Mouse (Mus musculus) liver, adult 10 weeks (tissue): ENCODE measurements around the gene Tubgcp2. TPM values are rescaled to one million over a fixed set of nuclear protein-coding genes. Genes with fewer than 3 reads are reported as not detected.

Experiments used
- polyA plus RNA-seq: library from polyadenylated mRNA; stranded (reverse); fragments of 350-450 nt; fragmentation: Illumina TruSeq; extraction: RNeasy Lipid Tissue Mini Kit (QIAGEN cat#74804); gene quantifications from one replicate; pipeline ENCODE4 v1.2.3, GENCODE M21; 2014; ENCODE audit warnings: low read depth, low replicate concordance

Gene Tubgcp2
- polyA plus RNA-seq, result 8.4 TPM

GRCm38 (mm10) chr7:140036281-140037170 lies at the start of gene Tubgcp2, which contains the start of gene Zfp511:
Gene Tubgcp2, minus strand, starts transcription at chr7:140036669.
Gene Zfp511, plus strand, starts transcription at chr7:140036391.

GRCm38 (mm10) chr7:140082242-140082678 lies 45.8 kb upstream of the Tubgcp2 start, which contains the start of gene Caly:
Gene Caly, minus strand, starts transcription at chr7:140082548.

GRCm38 (mm10) chr7:140048361-140049114 lies 12.1 kb upstream of the Tubgcp2 start, which contains the start of gene Msx3:
Gene Msx3, minus strand, starts transcription at chr7:140049089.

DNA sequence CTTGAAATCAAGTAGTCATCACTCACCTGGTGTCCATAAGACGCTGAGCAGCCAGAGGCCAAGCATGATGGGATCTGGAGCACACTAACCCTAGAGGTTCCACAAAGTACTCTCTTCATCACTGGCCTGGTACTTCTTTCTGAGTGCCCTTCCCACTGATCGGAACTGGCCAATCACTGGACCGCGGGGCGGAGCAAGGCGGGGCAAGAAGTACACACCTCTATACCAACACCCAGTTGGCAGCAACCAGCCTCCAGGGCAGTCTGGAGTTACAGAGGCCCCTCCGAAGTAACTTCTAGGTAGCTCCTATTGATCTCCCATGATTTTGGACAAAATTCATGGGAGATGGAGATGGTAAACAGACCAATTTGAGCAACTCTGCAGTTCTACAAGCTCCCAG lies 44.1 kb downstream of the Tubgcp2 start, which contains the start of gene Adam8:
Gene Adam8, minus strand, starts transcription at position 157 of the 400 bp plus-strand sequence.

DNA sequence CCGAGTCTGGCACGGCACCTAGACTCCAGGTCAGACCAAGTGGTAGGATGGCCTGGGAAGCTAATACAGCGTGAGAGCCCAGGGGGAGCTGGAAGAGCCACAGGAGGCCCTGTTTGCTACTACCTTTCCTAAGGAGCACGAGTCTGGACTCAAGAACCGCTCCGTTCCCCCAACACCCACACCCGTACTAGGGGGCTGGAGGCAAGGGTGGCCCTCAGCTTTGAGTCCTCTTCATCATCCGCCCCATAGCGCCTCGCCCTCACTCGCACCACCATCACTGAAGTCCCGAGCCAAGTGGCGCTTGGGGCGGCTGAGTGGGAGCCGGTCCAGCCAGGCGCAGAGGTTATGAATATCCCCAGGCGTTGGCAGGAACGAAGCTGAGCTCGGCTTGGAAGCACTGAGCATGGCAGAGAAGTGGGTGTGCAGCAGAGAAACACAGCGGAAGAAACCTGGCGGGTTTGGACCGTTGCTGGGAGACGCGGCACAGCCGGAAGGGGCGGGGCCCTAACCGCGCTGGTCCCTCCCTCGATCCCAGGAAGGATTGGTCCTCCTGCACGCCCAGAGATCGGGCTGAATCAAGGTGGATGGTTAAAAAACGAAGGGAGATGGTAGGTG lies 58.1 kb downstream of the Tubgcp2 start, which contains the start of gene 6430531B16Rik:
Gene 6430531B16Rik, minus strand, starts transcription at position 478 of the 615 bp plus-strand sequence.

Other genes with a start within 250 kb of the Tubgcp2 start
- gene Adgra1, start 202.5 kb downstream of the Tubgcp2 start, polyA plus RNA-seq, result not detected
- gene Kndc1, start 142.0 kb downstream of the Tubgcp2 start, polyA plus RNA-seq, result not detected
- not detected for gene Utf1, start 92.9 kb downstream of the Tubgcp2 start, polyA plus RNA-seq
- not detected for gene 6430531B16Rik, start 57.9 kb downstream of the Tubgcp2 start, polyA plus RNA-seq
- gene Adam8, start 44.1 kb downstream of the Tubgcp2 start, polyA plus RNA-seq, result not detected
- 5.6 TPM for gene Zfp511, start 278 bp downstream of the Tubgcp2 start, polyA plus RNA-seq
- not detected for gene Msx3, start 12.4 kb upstream of the Tubgcp2 start, polyA plus RNA-seq
- gene Caly, start 45.9 kb upstream of the Tubgcp2 start, polyA plus RNA-seq, result not detected
- gene Prap1, start 56.7 kb upstream of the Tubgcp2 start, polyA plus RNA-seq, result not detected
- gene Fuom, start 65.8 kb upstream of the Tubgcp2 start, polyA plus RNA-seq, result 20.7 TPM
- 26.3 TPM for gene Paox, start 79.1 kb upstream of the Tubgcp2 start, polyA plus RNA-seq
- gene Echs1, start 79.8 kb upstream of the Tubgcp2 start, polyA plus RNA-seq, result 196 TPM
- gene Mtg1, start 100.9 kb upstream of the Tubgcp2 start, polyA plus RNA-seq, result 6.2 TPM
- 0.95 TPM for gene Sprn, start 118.2 kb upstream of the Tubgcp2 start, polyA plus RNA-seq
- gene Olfr522, start 128.1 kb upstream of the Tubgcp2 start, polyA plus RNA-seq, result not detected
- gene Olfr523, start 136.5 kb upstream of the Tubgcp2 start, polyA plus RNA-seq, result not detected
- gene Olfr524, start 169.3 kb upstream of the Tubgcp2 start, polyA plus RNA-seq, result not detected
- not detected for gene Cd163l1, start 181.6 kb upstream of the Tubgcp2 start, polyA plus RNA-seq
- not detected for gene 5830411N06Rik, start 210.6 kb upstream of the Tubgcp2 start, polyA plus RNA-seq